Mouse (Mus musculus) olfactory bulb, adult 2 months (tissue): ENCODE measurements at regions not wholly inside any gene's neighbourhood (a gene's known extent, or its start where the extent isn't known, plus 50 kb on each side); places are given as distances from the start of the nearest gene placed in this dataset.

Experiments used
- CTCF ChIP-seq: fragments of 200-500 bp; IDR thresholded peaks from 2 replicates; pipeline ENCODE4 v1.5.1; 2012; ENCODE audit warnings: low read depth, mild to moderate bottlenecking, low read length, moderate library complexity; ENCODE audit not compliant: insufficient read depth
- POLR2A ChIP-seq: fragments of 200-500 bp; IDR thresholded peaks from 2 replicates; pipeline ENCODE4 v1.6.1; 2012; ENCODE audit warnings: mild to moderate bottlenecking, low read depth, low read length, moderate library complexity; ENCODE audit not compliant: insufficient read depth

GRCm38 (mm10) chr5:33527316-33527715 is 93.5 kb upstream of the Nkx1-1 start:
- TF ChIP-seq CTCF (no peak), POLR2A (no peak)
